Mouse (Mus musculus) heart, adult 2 months (tissue): Measurements from ENCODE around the gene Gzma. TPM values are rescaled to one million over a fixed set of nuclear protein-coding genes. Genes with fewer than 3 reads are reported as not detected.

ENCODE experiments used
- DNase-seq, 2 experiments: peaks; one replicate each; pipeline ENCODE4 v3.0.0; 2021
- H3K27ac ChIP-seq: fragments of 200-600 bp; 2 replicates; pipeline ENCODE4 v1.8.1; 2022
- H3K27me3 ChIP-seq: fragments of 200-500 bp; 2 replicates; pipeline ENCODE4 v1.6.1; 2012; ENCODE audit warnings: mild to moderate bottlenecking, low read length, inconsistent platforms, mixed read lengths; ENCODE audit not compliant: control insufficient read depth, insufficient read depth
- H3K36me3 ChIP-seq: fragments of 200-500 bp; 2 replicates; pipeline ENCODE4 v1.6.1; 2012; ENCODE audit warnings: low read length, inconsistent platforms; ENCODE audit not compliant: control insufficient read depth, insufficient read depth
- H3K4me1 ChIP-seq: fragments of 200-500 bp; 2 replicates; pipeline ENCODE4 v1.6.1; 2011; ENCODE audit warnings: low read length; ENCODE audit not compliant: control insufficient read depth, insufficient read depth
- H3K4me3 ChIP-seq: fragments of 200-600 bp; 2 replicates; pipeline ENCODE4 v1.8.1; 2022
- H3K79me2 ChIP-seq: fragments of 200-500 bp; replicated peaks from 2 replicates; pipeline ENCODE4 v1.6.1; 2012; ENCODE audit warnings: mild to moderate bottlenecking, inconsistent platforms, low read length, moderate library complexity, mixed read lengths; ENCODE audit not compliant: control insufficient read depth, insufficient read depth
- H3K9ac ChIP-seq: fragments of 200-500 bp; 2 replicates; pipeline ENCODE4 v1.6.1; 2012; ENCODE audit warnings: low read depth, mild to moderate bottlenecking, control low read depth, inconsistent platforms, low read length, mixed read lengths
- CTCF ChIP-seq: fragments of 200-600 bp; IDR thresholded peaks from 2 replicates; pipeline ENCODE4 v1.8.1; 2022; ENCODE audit warnings: antibody characterized with exemption, mild to moderate bottlenecking, moderate library complexity
- EP300 ChIP-seq: fragments of 200-500 bp; IDR thresholded peaks from 2 replicates; pipeline ENCODE4 v1.6.1; 2011; ENCODE audit warnings: low read depth, low read length, control low read depth; ENCODE audit not compliant: insufficient read depth
- POLR2A ChIP-seq: fragments of 200-500 bp; IDR thresholded peaks from 2 replicates; pipeline ENCODE4 v1.6.1; 2011; ENCODE audit warnings: mild to moderate bottlenecking, low read depth, low read length, control low read depth; ENCODE audit not compliant: insufficient read depth
- WGBS: fragments of 180-500 bp; shearing (Covaris S2); methylation state at CpG from one replicate; pipeline ENCODE4 v1.1.7; 2018; 5-methylcytosine and 5-hydroxymethylcytosine counted together
- intact Hi-C: fragments of 180-260 bp; cut with DNase I; formaldehyde crosslinking; loops from one replicate; pipeline ENCODE4 v1.15.1; 2025
- polyA plus RNA-seq: library from polyadenylated mRNA; depleted of rRNA; stranded (reverse); fragments of >200 nt; gene quantifications from 2 replicates; pipeline ENCODE4 v1.2.3, GENCODE M21; 2012
- total RNA-seq, 2 experiments: library from RNA; stranded (reverse); gene quantifications; 2 replicates each; pipeline ENCODE4 v1.2.3; 2021

The Gzma gene
- total and polyA plus RNA-seq, 3 experiments, result 0.86 to 2.3 (median 1.1) TPM

DNA sequence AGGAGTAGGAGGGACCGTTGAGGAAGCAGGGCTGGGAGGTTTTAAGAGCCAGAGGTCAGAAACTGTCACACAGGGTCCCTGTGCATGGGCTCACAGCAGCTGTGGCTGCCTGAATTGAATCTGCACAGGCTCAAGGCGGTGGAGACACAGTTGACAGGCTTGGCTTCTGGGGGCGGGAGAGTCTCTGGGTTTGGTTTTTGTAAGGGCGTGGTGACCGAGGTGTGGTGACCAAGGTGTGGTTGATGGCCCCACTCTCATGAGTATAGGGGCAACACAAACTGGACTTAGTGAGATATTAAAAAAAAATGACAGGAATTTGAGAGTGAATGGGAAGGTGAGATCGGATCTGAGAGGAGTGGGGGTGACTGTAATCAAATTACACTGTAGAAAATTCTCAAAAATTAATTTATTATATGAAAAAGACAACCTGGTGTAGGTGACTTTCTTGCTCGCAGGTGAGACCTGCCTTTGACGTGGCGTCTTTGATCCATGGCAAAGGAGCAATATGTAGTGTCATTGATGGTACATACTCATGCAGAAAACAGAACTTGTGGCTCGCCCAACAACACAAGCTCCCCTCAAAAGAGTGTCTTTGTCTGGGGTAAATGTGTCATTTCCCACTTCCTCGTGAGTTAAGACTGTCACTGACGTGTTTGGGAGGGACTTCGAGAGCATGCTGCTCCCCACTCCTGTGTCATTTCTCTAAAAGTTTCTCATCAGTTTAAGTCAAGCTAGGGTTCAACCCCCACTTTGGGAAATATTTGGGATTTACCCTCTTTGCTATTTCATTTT lies 13.4 kb downstream of the Gzma start:
- H3K36me3 ChIP-seq, result no peaks in the 10 kb centered on the region
- no peaks in the 10 kb centered on the region for H3K79me2 ChIP-seq
- intact Hi-C loops, result no loop called here
- no peak overlapping the region for H3K27ac ChIP-seq
- H3K4me1 ChIP-seq, result no peaks in the 10 kb centered on the region
- no peaks in the 10 kb centered on the region for H3K27me3 ChIP-seq
- WGBS, result 74% methylated on average over 13 of the region's 13 CpGs
- no peak overlapping the region for H3K4me3 ChIP-seq
- no peak overlapping the region for H3K9ac ChIP-seq
- no peak for DNase-seq
- TF ChIP-seq EP300 (no peak), POLR2A (no peak), CTCF (no peak)

DNA sequence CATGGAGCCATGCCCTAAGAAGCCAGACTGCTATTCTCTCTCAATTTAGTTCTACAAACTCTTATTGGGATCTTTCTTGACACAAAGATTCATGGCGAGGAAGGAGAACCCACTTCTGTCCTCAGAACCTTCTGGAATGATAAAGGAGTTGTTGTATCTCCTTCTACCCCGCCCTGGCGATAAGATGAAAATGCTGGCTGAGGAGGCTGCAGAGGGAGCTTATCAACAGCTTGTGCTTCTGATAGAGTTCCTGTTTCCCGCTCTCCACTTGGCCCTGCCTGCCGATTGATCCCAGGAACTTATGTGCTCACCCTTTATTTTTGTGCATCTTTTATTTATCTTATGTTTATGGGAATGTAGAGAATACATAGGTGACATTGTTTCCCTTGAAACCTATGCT lies 16.0 kb downstream of the Gzma start:
- TF ChIP-seq POLR2A (no peak), EP300 (no peak), CTCF (no peak)
- 11% methylated on average over 5 of the region's 5 CpGs for WGBS

DNA sequence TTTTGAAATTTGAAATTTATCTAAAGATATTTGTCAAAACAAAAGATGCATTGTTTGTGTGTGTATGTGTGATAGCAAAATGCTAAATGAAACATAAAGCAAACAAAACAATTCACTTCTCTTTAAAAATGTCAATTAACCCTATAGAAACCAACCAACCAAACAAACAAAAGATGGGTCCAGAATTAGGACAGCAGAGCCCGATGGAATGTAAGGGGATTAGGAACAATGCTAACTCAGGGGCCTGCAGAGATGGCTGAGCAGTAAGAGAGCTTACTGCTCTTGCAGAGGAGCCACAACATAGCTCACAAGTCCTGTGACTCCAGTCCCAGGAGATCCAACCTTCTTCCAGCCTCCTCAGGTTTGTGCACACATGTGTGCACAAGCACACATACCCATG lies 18.7 kb downstream of the Gzma start:
- H3K4me1 ChIP-seq, result no peaks in the 10 kb centered on the region
- intact Hi-C loops, result no loop called here
- TF ChIP-seq CTCF, result no peak
- TF ChIP-seq EP300, result no peak
- TF ChIP-seq POLR2A, result no peak
- no peaks in the 10 kb centered on the region for H3K27me3 ChIP-seq
- 67% methylated on average over 1 of the region's 1 CpGs for WGBS
- no peaks in the 10 kb centered on the region for H3K36me3 ChIP-seq
- no peak overlapping the region for H3K4me3 ChIP-seq
- DNase-seq, result no peak
- H3K79me2 ChIP-seq, result no peaks in the 10 kb centered on the region
- H3K27ac ChIP-seq, result no peak overlapping the region
- H3K9ac ChIP-seq, result no peak overlapping the region

More for the DNA sequence above, 16.0 kb downstream of the Gzma start:
- no peak overlapping the region for H3K27ac ChIP-seq
- no peaks in the 10 kb centered on the region for H3K79me2 ChIP-seq
- intact Hi-C loops, result no loop called here
- DNase-seq, result no peak
- no peaks in the 10 kb centered on the region for H3K27me3 ChIP-seq
- no peaks in the 10 kb centered on the region for H3K4me1 ChIP-seq
- no peak overlapping the region for H3K9ac ChIP-seq
- no peaks in the 10 kb centered on the region for H3K36me3 ChIP-seq
- no peak overlapping the region for H3K4me3 ChIP-seq

DNA sequence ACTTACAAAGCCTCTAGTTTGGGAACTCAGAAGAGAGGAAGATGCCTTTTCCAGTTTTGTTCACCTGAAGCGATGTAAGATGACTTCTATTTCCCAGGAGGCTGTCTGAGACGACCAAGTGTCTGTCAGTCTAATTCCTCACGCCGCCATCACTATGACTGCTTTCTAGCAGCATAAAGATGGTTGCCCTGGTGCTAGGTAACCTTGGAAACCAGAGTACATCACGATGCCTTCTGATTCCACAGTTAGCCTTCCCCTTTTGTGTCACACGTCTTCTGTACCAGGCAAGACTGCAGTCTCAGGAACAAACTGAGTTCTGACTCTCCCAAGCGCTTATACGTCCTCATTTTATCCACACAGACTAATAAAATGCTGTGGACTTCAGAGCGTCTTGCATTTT lies 21.8 kb downstream of the Gzma start:
- DNase-seq, result no peak
- no peak for TF ChIP-seq EP300
- intact Hi-C loops, result no loop called here
- no peaks in the 10 kb centered on the region for H3K27me3 ChIP-seq
- no peak overlapping the region for H3K9ac ChIP-seq
- no peak overlapping the region for H3K4me3 ChIP-seq
- H3K27ac ChIP-seq, result no peak overlapping the region
- H3K36me3 ChIP-seq, result no peaks in the 10 kb centered on the region
- no peaks in the 10 kb centered on the region for H3K79me2 ChIP-seq
- H3K4me1 ChIP-seq, result no peaks in the 10 kb centered on the region
- 84% methylated on average over 9 of the region's 9 CpGs for WGBS

DNA sequence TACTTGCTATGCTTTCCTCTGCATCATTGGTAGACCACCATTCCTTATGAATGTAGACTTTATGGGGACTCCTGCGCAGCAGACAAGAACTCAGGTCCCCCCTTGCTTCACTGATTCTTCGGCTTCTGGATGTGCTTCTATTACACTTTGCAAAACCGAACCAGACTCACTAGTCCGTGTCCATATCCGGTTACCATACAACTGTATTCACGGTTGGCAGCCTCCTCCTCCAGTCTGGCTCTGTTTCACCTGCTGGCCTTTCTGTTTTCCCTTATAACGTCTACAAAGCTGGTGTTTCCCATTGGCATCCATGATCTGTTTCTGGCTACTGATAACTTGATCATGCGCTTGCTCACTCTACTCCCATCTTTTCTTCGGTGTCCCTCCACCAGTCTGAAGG lies 36.2 kb downstream of the Gzma start:
- Histone ChIP-seq H3K27ac (no peak overlapping the region), H3K4me3 (no peak overlapping the region), H3K4me1 (no peaks in the 10 kb centered on the region), H3K36me3 (no peaks in the 10 kb centered on the region), H3K79me2 (no peaks in the 10 kb centered on the region), H3K9ac (no peak overlapping the region), H3K27me3 (no peaks in the 10 kb centered on the region)
- WGBS, result 87% methylated on average over 9 of the region's 9 CpGs
- TF ChIP-seq CTCF (no peak), POLR2A (no peak), EP300 (no peak)
- DNase-seq, result no peak
- intact Hi-C loops, result no loop called here

DNA sequence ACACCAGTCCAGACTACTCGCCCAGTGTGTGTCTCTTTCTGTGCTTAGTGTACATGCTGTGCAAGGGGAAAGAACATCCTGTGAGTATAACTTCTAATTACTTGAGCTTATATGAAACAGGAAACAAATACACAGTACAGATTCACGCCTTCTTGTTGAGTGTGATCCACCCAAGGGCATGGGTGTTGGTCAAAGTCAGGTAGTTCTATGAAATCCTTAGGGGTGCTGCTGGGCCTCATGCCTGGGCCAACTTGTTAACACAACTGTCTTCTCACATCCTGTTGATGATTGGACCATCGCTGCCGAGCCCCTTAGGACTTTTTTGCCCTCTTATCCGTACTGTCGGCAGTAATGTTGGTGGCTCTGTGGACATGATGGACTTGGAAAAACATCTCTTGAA lies 39.0 kb downstream of the Gzma start:
- WGBS, result 80% methylated on average over 6 of the region's 6 CpGs
- no peak overlapping the region for H3K4me3 ChIP-seq
- TF ChIP-seq EP300 (no peak), POLR2A (no peak), CTCF (no peak)
- intact Hi-C loops, result no loop called here
- DNase-seq, result no peak
- no peaks in the 10 kb centered on the region for H3K79me2 ChIP-seq
- no peaks in the 10 kb centered on the region for H3K36me3 ChIP-seq
- no peaks in the 10 kb centered on the region for H3K4me1 ChIP-seq
- no peak overlapping the region for H3K9ac ChIP-seq
- H3K27me3 ChIP-seq, result no peaks in the 10 kb centered on the region
- H3K27ac ChIP-seq, result no peak overlapping the region
